Mouse (Mus musculus): Measurements from ENCODE around the gene Ddx28. TPM values are rescaled to one million over a fixed set of nuclear protein-coding genes. Genes with fewer than 3 reads are reported as not detected.

Ddx28 gene
- polyA plus RNA-seq, 1 experiment: 15.2 TPM

GRCm38 (mm10) chr8:106052510-106053089 is 40.9 kb upstream of the Ddx28 start:
- TF ChIP-seq CTCF (IDR thresholded peaks at IDR 0.05; ENCODE audit: borderline replicate concordance, insufficient read depth, low read depth, low read length) (no peak), POLR2A (IDR thresholded peaks at IDR 0.05; ENCODE audit: borderline replicate concordance, insufficient read depth, low read length) (no peak)
- H3K27ac ChIP-seq (ENCODE audit: insufficient read depth, low read length): no peak overlapping the region

GRCm38 (mm10) chr8:106051068-106051467 is 39.4 kb upstream of the Ddx28 start:
- H3K4me1 ChIP-seq (ENCODE audit: control insufficient read depth, insufficient read depth, low read length): no peaks in the 10 kb centered on the region
- no peaks in the 10 kb centered on the region for H3K27me3 ChIP-seq (ENCODE audit: control insufficient read depth, insufficient read depth, low read length)
- no peak overlapping the region for H3K4me3 ChIP-seq (replicated peaks; ENCODE audit: insufficient read depth, low read depth, low read length)
- TF ChIP-seq POLR2A (IDR thresholded peaks at IDR 0.05; ENCODE audit: borderline replicate concordance, insufficient read depth, low read length) (no peak), CTCF (IDR thresholded peaks at IDR 0.05; ENCODE audit: borderline replicate concordance, insufficient read depth, low read depth, low read length) (no peak)
- no peak overlapping the region for H3K27ac ChIP-seq (ENCODE audit: insufficient read depth, low read length)
- no peak for DNase-seq
- WGBS: 23% methylated on average over 3 of the region's 3 CpGs

More at GRCm38 (mm10) chr8:106052510-106053089, 40.9 kb upstream of the Ddx28 start:
- Histone ChIP-seq H3K4me1 (ENCODE audit: control insufficient read depth, insufficient read depth, low read length) (no peaks in the 10 kb centered on the region), H3K4me3 (replicated peaks; ENCODE audit: insufficient read depth, low read depth, low read length) (no peak overlapping the region), H3K27me3 (ENCODE audit: control insufficient read depth, insufficient read depth, low read length) (no peaks in the 10 kb centered on the region)
- no peak for DNase-seq
- 82% methylated on average over 9 of the region's 9 CpGs for WGBS

- no peaks in the 10 kb centered on the region for H3K27me3 ChIP-seq (ENCODE audit: control insufficient read depth, insufficient read depth, low read length)
- DNase-seq: no peak
- H3K4me3 ChIP-seq (replicated peaks; ENCODE audit: insufficient read depth, low read depth, low read length): no peak overlapping the region
- WGBS: 73% methylated on average over 6 of the region's 6 CpGs
- no peak for TF ChIP-seq POLR2A (IDR thresholded peaks at IDR 0.05; ENCODE audit: borderline replicate concordance, insufficient read depth, low read length)
- no peak for TF ChIP-seq CTCF (IDR thresholded peaks at IDR 0.05; ENCODE audit: borderline replicate concordance, insufficient read depth, low read depth, low read length)
- H3K4me1 ChIP-seq (ENCODE audit: control insufficient read depth, insufficient read depth, low read length): no peaks in the 10 kb centered on the region
- no peak overlapping the region for H3K27ac ChIP-seq (ENCODE audit: insufficient read depth, low read length)
These were observed 38.2 kb upstream of the Ddx28 start for GRCm38 (mm10) chr8:106049840-106050239.

GRCm38 (mm10) chr8:106047854-106048630 is 36.4 kb upstream of the Ddx28 start:
- Histone ChIP-seq H3K27ac (ENCODE audit: insufficient read depth, low read length) (no peak overlapping the region), H3K27me3 (ENCODE audit: control insufficient read depth, insufficient read depth, low read length) (no peaks in the 10 kb centered on the region), H3K4me3 (replicated peaks; ENCODE audit: insufficient read depth, low read depth, low read length) (no peak overlapping the region), H3K4me1 (ENCODE audit: control insufficient read depth, insufficient read depth, low read length) (no peaks in the 10 kb centered on the region)
- 76% methylated on average over 4 of the region's 5 CpGs for WGBS
- TF ChIP-seq CTCF (IDR thresholded peaks at IDR 0.05; ENCODE audit: borderline replicate concordance, insufficient read depth, low read depth, low read length) (no peak), POLR2A (IDR thresholded peaks at IDR 0.05; ENCODE audit: borderline replicate concordance, insufficient read depth, low read length) (no peak)
- DNase-seq: no peak

- 93% methylated on average over 11 of the region's 11 CpGs for WGBS
- Histone ChIP-seq H3K27ac (ENCODE audit: insufficient read depth, low read length) (no peak overlapping the region), H3K4me3 (replicated peaks; ENCODE audit: insufficient read depth, low read depth, low read length) (no peak overlapping the region), H3K27me3 (ENCODE audit: control insufficient read depth, insufficient read depth, low read length) (no peaks in the 10 kb centered on the region), H3K4me1 (ENCODE audit: control insufficient read depth, insufficient read depth, low read length) (no peaks in the 10 kb centered on the region)
- no peak for DNase-seq
- TF ChIP-seq CTCF (IDR thresholded peaks at IDR 0.05; ENCODE audit: borderline replicate concordance, insufficient read depth, low read depth, low read length) (no peak), POLR2A (IDR thresholded peaks at IDR 0.05; ENCODE audit: borderline replicate concordance, insufficient read depth, low read length) (no peak)
These were observed 35.3 kb upstream of the Ddx28 start for GRCm38 (mm10) chr8:106046872-106047559.

- 74% methylated on average over 3 of the region's 3 CpGs for WGBS
- Histone ChIP-seq H3K4me3 (replicated peaks; ENCODE audit: insufficient read depth, low read depth, low read length) (no peak overlapping the region), H3K27ac (ENCODE audit: insufficient read depth, low read length) (no peak overlapping the region), H3K4me1 (ENCODE audit: control insufficient read depth, insufficient read depth, low read length) (no peaks in the 10 kb centered on the region), H3K27me3 (ENCODE audit: control insufficient read depth, insufficient read depth, low read length) (no peaks in the 10 kb centered on the region)
- no peak for TF ChIP-seq POLR2A (IDR thresholded peaks at IDR 0.05; ENCODE audit: borderline replicate concordance, insufficient read depth, low read length)
- TF ChIP-seq CTCF (IDR thresholded peaks at IDR 0.05; ENCODE audit: borderline replicate concordance, insufficient read depth, low read depth, low read length): no peak
- DNase-seq: no peak
These were observed 32.5 kb upstream of the Ddx28 start for GRCm38 (mm10) chr8:106044151-106044550.

GRCm38 (mm10) chr8:106043055-106043454 is 31.4 kb upstream of the Ddx28 start:
- Histone ChIP-seq H3K4me1 (ENCODE audit: control insufficient read depth, insufficient read depth, low read length) (no peaks in the 10 kb centered on the region), H3K27me3 (ENCODE audit: control insufficient read depth, insufficient read depth, low read length) (no peaks in the 10 kb centered on the region)
- WGBS: 74% methylated on average over 2 of the region's 2 CpGs

More at GRCm38 (mm10) chr8:106043055-106043454, 31.4 kb upstream of the Ddx28 start:
- Histone ChIP-seq H3K27ac (ENCODE audit: insufficient read depth, low read length) (no peak overlapping the region), H3K4me3 (replicated peaks; ENCODE audit: insufficient read depth, low read depth, low read length) (no peak overlapping the region)
- TF ChIP-seq CTCF (IDR thresholded peaks at IDR 0.05; ENCODE audit: borderline replicate concordance, insufficient read depth, low read depth, low read length) (no peak), POLR2A (IDR thresholded peaks at IDR 0.05; ENCODE audit: borderline replicate concordance, insufficient read depth, low read length) (no peak)
- no peak for DNase-seq

All from cerebellum, adult 2 months (tissue).